ENCODE assay signal across 7 mouse cellular contexts in the genomic region with DNA sequence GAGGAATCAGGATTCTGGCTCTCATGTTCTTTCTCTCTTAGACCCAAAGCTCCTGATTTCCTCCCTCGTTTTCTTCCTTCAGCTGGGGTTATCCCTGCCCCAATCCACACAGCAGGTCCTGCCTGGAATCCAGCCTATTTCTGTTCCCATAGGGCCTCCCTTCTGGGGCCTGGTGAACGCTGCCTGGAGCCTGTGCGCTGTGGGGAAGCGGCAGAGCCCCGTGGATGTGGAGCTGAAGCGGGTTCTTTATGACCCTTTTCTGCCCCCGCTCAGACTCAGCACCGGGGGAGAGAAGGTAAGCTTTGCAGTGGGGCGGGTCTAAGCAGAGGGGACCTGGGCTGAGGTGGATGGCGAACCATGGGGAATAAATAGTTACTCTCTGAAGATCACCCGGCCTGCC. TPM values are rescaled to one million over a fixed set of nuclear protein-coding genes. Genes with fewer than 3 reads are reported as not detected.
DNase-seq lines count a peak whose midpoint lies in the region; ATAC-seq and TF ChIP-seq lines count a peak whose summit lies in the region.

No protein-coding gene starts in this region.

- no peak for DNase-seq in lung, embryonic 14.5 days
- DNase-seq in lung, postnatal 25 days (ENCODE audit: low spot score), result no peak
- DNase-seq in forebrain, embryonic 14.5 days (ENCODE audit: low spot score), result no peak
- DNase-seq in ovary, adult 18-20 months (ENCODE audit: low spot score), result no peak

- no peaks in the 10 kb centered on the region for H3K36me3 ChIP-seq in lung, embryonic 14.5 days (ENCODE audit: insufficient read depth)
- no peaks in the 10 kb centered on the region for H3K36me3 ChIP-seq in forebrain, embryonic 14.5 days (ENCODE audit: control insufficient read depth, insufficient read depth, low read length)
- no peaks in the 10 kb centered on the region for H3K36me3 ChIP-seq in intestine, embryonic 15.5 days
- H3K36me3 ChIP-seq in stomach, embryonic 16.5 days (ENCODE audit: control insufficient read depth, insufficient read depth, low read length), result no peaks in the 10 kb centered on the region

- H3K27ac ChIP-seq in lung, embryonic 14.5 days (ENCODE audit: low read depth), result no peak overlapping the region
- peak overlapping the region; percentile 39; the same call in 1 of the 2 replicates for H3K27ac ChIP-seq in forebrain, embryonic 14.5 days (ENCODE audit: low read depth, low read length)
- H3K27ac ChIP-seq in intestine, embryonic 15.5 days, result peak overlapping the region; percentile 22; the same call in 1 of the 2 replicates
- H3K27ac ChIP-seq in stomach, embryonic 16.5 days (ENCODE audit: low read length), result peak overlapping the region; percentile 5; the same call in 1 of the 2 replicates

- no peaks in the 10 kb centered on the region for H3K9me3 ChIP-seq in lung, embryonic 14.5 days (ENCODE audit: low read depth, low read length)
- no peaks in the 10 kb centered on the region for H3K9me3 ChIP-seq in forebrain, embryonic 14.5 days (replicated peaks; ENCODE audit: control insufficient read depth, low read length)
- no peaks in the 10 kb centered on the region for H3K9me3 ChIP-seq in intestine, embryonic 15.5 days
- no peaks in the 10 kb centered on the region for H3K9me3 ChIP-seq in stomach, embryonic 16.5 days (replicated peaks; ENCODE audit: control insufficient read depth, low read length)

- TF ChIP-seq CTCF in lung, embryonic 14.5 days (IDR thresholded peaks at IDR 0.05; ENCODE audit: low read depth), result no peak

- WGBS in lung, embryonic 14.5 days, result 37% methylated on average over 11 of the region's 11 CpGs
- 29% methylated on average over 11 of the region's 11 CpGs for WGBS in forebrain, embryonic 14.5 days
- 30% methylated on average over 11 of the region's 11 CpGs for WGBS in intestine, embryonic 15.5 days
- 36% methylated on average over 11 of the region's 11 CpGs for WGBS in stomach, embryonic 16.5 days

- peaks cover 25% of the 10 kb centered on the region for H3K27me3 ChIP-seq in lung, embryonic 14.5 days (ENCODE audit: insufficient read depth, low read length)
- H3K27me3 ChIP-seq in forebrain, embryonic 14.5 days (replicated peaks; ENCODE audit: control insufficient read depth, insufficient read depth, low read length), result peaks cover 15% of the 10 kb centered on the region
- peaks cover 24% of the 10 kb centered on the region for H3K27me3 ChIP-seq in intestine, embryonic 15.5 days (replicated peaks)
- H3K27me3 ChIP-seq in stomach, embryonic 16.5 days (ENCODE audit: control insufficient read depth, insufficient read depth, low read length), result peaks cover 20% of the 10 kb centered on the region; the same call in 1 of the 2 replicates

- H3K4me2 ChIP-seq in lung, embryonic 14.5 days, result peak overlapping the region; percentile 69; the same call in 1 of the 2 replicates
- H3K4me2 ChIP-seq in forebrain, embryonic 14.5 days (ENCODE audit: low read length), result peak overlapping the region; percentile 83
- H3K4me2 ChIP-seq in intestine, embryonic 15.5 days (replicated peaks), result peak overlapping the region; percentile 88
- H3K4me2 ChIP-seq in stomach, embryonic 16.5 days (ENCODE audit: low read depth, low read length), result peak overlapping the region; percentile 57

- H3K4me3 ChIP-seq in lung, embryonic 14.5 days (ENCODE audit: low read depth, low read length), result peak overlapping the region; percentile 38; the same call in 1 of the 2 replicates
- peak overlapping the region; percentile 38 for H3K4me3 ChIP-seq in forebrain, embryonic 14.5 days (ENCODE audit: low read depth, low read length)
- no peak overlapping the region; the same call in 1 of the 2 replicates for H3K4me3 ChIP-seq in intestine, embryonic 15.5 days (replicated peaks)
- H3K4me3 ChIP-seq in stomach, embryonic 16.5 days (replicated peaks; ENCODE audit: low read length), result peak overlapping the region; percentile 40

- H3K4me1 ChIP-seq in lung, embryonic 14.5 days (ENCODE audit: insufficient read depth), result peaks cover 10% of the 10 kb centered on the region
- peaks cover 17% of the 10 kb centered on the region for H3K4me1 ChIP-seq in forebrain, embryonic 14.5 days (ENCODE audit: control insufficient read depth, insufficient read depth, low read length)
- H3K4me1 ChIP-seq in intestine, embryonic 15.5 days (replicated peaks), result peaks cover 31% of the 10 kb centered on the region
- peaks cover 25% of the 10 kb centered on the region for H3K4me1 ChIP-seq in stomach, embryonic 16.5 days (ENCODE audit: control insufficient read depth, insufficient read depth, low read length)

- no peak for ATAC-seq in lung, embryonic 14.5 days (ENCODE audit: insufficient read depth)
- ATAC-seq in forebrain, embryonic 14.5 days, result no peak
- no peak for ATAC-seq in intestine, embryonic 15.5 days
- ATAC-seq in stomach, embryonic 16.5 days (ENCODE audit: insufficient read depth, low FRiP score), result no peak
- no peak for ATAC-seq in monocyte, adult 5-6 weeks (replicated peaks; ENCODE audit: insufficient number of reproducible peaks, low FRiP score, low TSS enrichment, poor library complexity, severe bottlenecking)

- H3K9ac ChIP-seq in lung, embryonic 14.5 days, result no peak overlapping the region
- H3K9ac ChIP-seq in forebrain, embryonic 14.5 days (ENCODE audit: low read length), result peak overlapping the region; percentile 66
- no peak overlapping the region for H3K9ac ChIP-seq in intestine, embryonic 15.5 days
- peak overlapping the region; percentile 54 for H3K9ac ChIP-seq in stomach, embryonic 16.5 days (ENCODE audit: low read length)

RNA-seq across cellular contexts. Expression of a gene that starts 1.4 kb away (rescaled TPM):
- polyA plus RNA-seq in lung, embryonic 14.5 days (2014; fragmentation: Nextera tagmentation; extraction: Ambion mirVana), result 2.0 and 4.3 TPM in 2 replicates
- 22.5 and 22.8 TPM in 2 replicates for polyA plus RNA-seq in forebrain, embryonic 14.5 days (2014; fragmentation: Nextera tagmentation; extraction: Ambion mirVana)
- 5.5 and 6.4 TPM in 2 replicates for polyA plus RNA-seq in intestine, embryonic 15.5 days (2015; fragmentation: Nextera tagmentation; extraction: Ambion mirVana)
- polyA plus RNA-seq in stomach, embryonic 16.5 days (2015; fragmentation: Nextera tagmentation; extraction: Ambion mirVana), result 8.4 and 9.8 TPM in 2 replicates
- total RNA-seq in monocyte, adult 5-6 weeks (2017), result not detected in 3 replicates

RNA-seq across cellular contexts. Expression of a gene that starts 3.8 kb away (rescaled TPM):
- polyA plus RNA-seq in lung, embryonic 14.5 days (2014; fragmentation: Nextera tagmentation; extraction: Ambion mirVana), result 2.1 TPM in 2 replicates
- polyA plus RNA-seq in forebrain, embryonic 14.5 days (2014; fragmentation: Nextera tagmentation; extraction: Ambion mirVana), result 3.6 and 3.7 TPM in 2 replicates
- polyA plus RNA-seq in intestine, embryonic 15.5 days (2015; fragmentation: Nextera tagmentation; extraction: Ambion mirVana), result 3.1 and 3.4 TPM in 2 replicates
- 2.7 and 2.9 TPM in 2 replicates for polyA plus RNA-seq in stomach, embryonic 16.5 days (2015; fragmentation: Nextera tagmentation; extraction: Ambion mirVana)
- 4.3 to 13.1 TPM (median 4.5 TPM) in 3 replicates for total RNA-seq in monocyte, adult 5-6 weeks (2017)

RNA-seq across cellular contexts. Expression of a gene that starts 6.9 kb away (rescaled TPM):
- 0.08 TPM in 1 of 2 replicates, not detected in the other for polyA plus RNA-seq in lung, embryonic 14.5 days (2014; fragmentation: Nextera tagmentation; extraction: Ambion mirVana)
- polyA plus RNA-seq in forebrain, embryonic 14.5 days (2014; fragmentation: Nextera tagmentation; extraction: Ambion mirVana), result 0.06 and 0.38 TPM in 2 replicates
- 1.9 and 2.0 TPM in 2 replicates for polyA plus RNA-seq in intestine, embryonic 15.5 days (2015; fragmentation: Nextera tagmentation; extraction: Ambion mirVana)
- 2.9 and 3.4 TPM in 2 replicates for polyA plus RNA-seq in stomach, embryonic 16.5 days (2015; fragmentation: Nextera tagmentation; extraction: Ambion mirVana)
- total RNA-seq in monocyte, adult 5-6 weeks (2017), result not detected in 3 replicates

RNA-seq across cellular contexts. Expression of a gene that starts 14.2 kb away (rescaled TPM):
- 1,245 and 1,303 TPM in 2 replicates for polyA plus RNA-seq in lung, embryonic 14.5 days (2014; fragmentation: Nextera tagmentation; extraction: Ambion mirVana)
- polyA plus RNA-seq in forebrain, embryonic 14.5 days (2014; fragmentation: Nextera tagmentation; extraction: Ambion mirVana), result 727 and 966 TPM in 2 replicates
- 1,110 and 1,134 TPM in 2 replicates for polyA plus RNA-seq in intestine, embryonic 15.5 days (2015; fragmentation: Nextera tagmentation; extraction: Ambion mirVana)
- polyA plus RNA-seq in stomach, embryonic 16.5 days (2015; fragmentation: Nextera tagmentation; extraction: Ambion mirVana), result 915 and 1,024 TPM in 2 replicates
- 966 to 1,078 TPM (median 1,028 TPM) in 3 replicates for total RNA-seq in monocyte, adult 5-6 weeks (2017)

RNA-seq across cellular contexts. Expression of a gene that starts 16.7 kb away (rescaled TPM):
- 21.9 and 23.8 TPM in 2 replicates for polyA plus RNA-seq in lung, embryonic 14.5 days (2014; fragmentation: Nextera tagmentation; extraction: Ambion mirVana)
- polyA plus RNA-seq in forebrain, embryonic 14.5 days (2014; fragmentation: Nextera tagmentation; extraction: Ambion mirVana), result 16.3 and 19.7 TPM in 2 replicates
- 38.1 and 41.6 TPM in 2 replicates for polyA plus RNA-seq in intestine, embryonic 15.5 days (2015; fragmentation: Nextera tagmentation; extraction: Ambion mirVana)
- polyA plus RNA-seq in stomach, embryonic 16.5 days (2015; fragmentation: Nextera tagmentation; extraction: Ambion mirVana), result 38.9 and 45.9 TPM in 2 replicates
- 11.0 to 15.9 TPM (median 11.5 TPM) in 3 replicates for total RNA-seq in monocyte, adult 5-6 weeks (2017)

Comparison
In these comparisons a context has a peak if more than half of its experiments do, and no peak if none do; other contexts are left out.
1. H3K9ac ChIP-seq: peak in forebrain, embryonic 14.5 days (single experiment) and stomach, embryonic 16.5 days (single experiment); none in lung, embryonic 14.5 days (single experiment) and intestine, embryonic 15.5 days (single experiment).
2. Peak in every context shown above with its lines, with median percentiles within 50 percentile points of each other: H3K4me2 ChIP-seq.